Mouse (Mus musculus) neural tube, embryonic 14.5 days (tissue): ENCODE results near the gene BC049715. TPM values are rescaled to one million over a fixed set of nuclear protein-coding genes. Genes with fewer than 3 reads are reported as not detected.

Experiments
- ATAC-seq: fragments of 200-750 bp; cut with Nextera tagmentation; 2 replicates; pipeline ENCODE4 v1.8.0; 2017; ENCODE audit warnings: low read depth, mild to moderate bottlenecking, moderate TSS enrichment, moderate library complexity
- H3K27ac ChIP-seq: fragments of 300-500 bp; sonication (generic); 2 replicates; pipeline ENCODE4 v1.5.1; 2014; ENCODE audit warnings: low read depth, mild to moderate bottlenecking, control low read depth, low read length, moderate library complexity, mixed read lengths
- H3K27me3 ChIP-seq: fragments of 300-500 bp; sonication (generic); 2 replicates; pipeline ENCODE4 v1.6.1; 2014; ENCODE audit warnings: low read length; ENCODE audit not compliant: control insufficient read depth, insufficient read depth
- H3K36me3 ChIP-seq: fragments of 300-500 bp; sonication (generic); 2 replicates; pipeline ENCODE4 v1.6.1; 2014; ENCODE audit warnings: low read length, mixed read lengths; ENCODE audit not compliant: control insufficient read depth, insufficient read depth
- H3K4me1 ChIP-seq: fragments of 300-500 bp; sonication (generic); 2 replicates; pipeline ENCODE4 v1.6.1; 2014; ENCODE audit warnings: low read length; ENCODE audit not compliant: control insufficient read depth, insufficient read depth
- H3K4me2 ChIP-seq: fragments of 300-500 bp; sonication (generic); 2 replicates; pipeline ENCODE4 v1.6.1; 2014; ENCODE audit warnings: mild to moderate bottlenecking, low read depth, low read length, control low read depth
- H3K4me3 ChIP-seq: fragments of 300-500 bp; sonication (generic); 2 replicates; pipeline ENCODE4 v1.5.1; 2014; ENCODE audit warnings: low read depth, low read length, control low read depth, mixed read lengths
- H3K9ac ChIP-seq: fragments of 300-500 bp; sonication (generic); replicated peaks from 2 replicates; pipeline ENCODE4 v1.6.1; 2014; ENCODE audit warnings: low read depth, mild to moderate bottlenecking, control low read depth, low read length, mixed read lengths
- H3K9me3 ChIP-seq: fragments of 300-500 bp; sonication (generic); 2 replicates; pipeline ENCODE4 v1.6.1; 2016; ENCODE audit warnings: low read length; ENCODE audit not compliant: control insufficient read depth
- WGBS: fragments of 180-500 bp; shearing (Covaris S2); extraction: QIAGEN DNeasy Blood & Tissue Kit; methylation state at CpG from one replicate; pipeline ENCODE4 v1.1.7; 2014; 5-methylcytosine and 5-hydroxymethylcytosine counted together
- polyA plus RNA-seq: library from polyadenylated mRNA; unstranded; fragments of >200 nt; fragmentation: Nextera tagmentation; extraction: Ambion mirVana; gene quantifications from 2 replicates; pipeline ENCODE4 v1.2.1, GENCODE M21; 2014

BC049715 gene
- polyA plus RNA-seq, 1 experiment from 2014 or later = 1.8 TPM

DNA sequence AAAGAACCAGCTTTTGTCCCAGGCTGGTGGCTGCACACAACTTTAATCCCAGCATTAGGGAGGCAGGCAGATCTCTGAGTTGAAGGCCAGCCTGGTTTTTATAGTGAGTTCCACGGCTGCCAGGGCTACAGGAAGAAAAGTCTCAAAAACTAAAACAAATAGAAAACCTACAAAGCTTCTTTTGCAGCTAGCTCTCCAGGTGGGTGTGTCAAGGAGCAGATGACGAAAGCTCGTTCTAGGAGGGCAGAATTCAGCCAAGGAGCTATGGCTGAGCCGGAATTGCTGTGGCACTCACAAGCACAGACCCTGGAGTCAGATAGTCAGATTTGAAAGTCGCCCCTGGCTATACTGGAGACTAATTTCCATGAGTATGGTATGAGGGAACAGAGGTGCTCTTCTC, 20.6 kb upstream of the BC049715 start:
- H3K4me1 ChIP-seq = peaks cover 22% of the 10 kb centered on the region
- no peak overlapping the region for H3K27ac ChIP-seq
- ATAC-seq = no peak
- no peaks in the 10 kb centered on the region for H3K36me3 ChIP-seq
- H3K4me3 ChIP-seq = no peak overlapping the region
- H3K9ac ChIP-seq = no peak overlapping the region
- H3K9me3 ChIP-seq = no peaks in the 10 kb centered on the region
- no peaks in the 10 kb centered on the region for H3K27me3 ChIP-seq
- H3K4me2 ChIP-seq = no peak overlapping the region
- 72% methylated on average over 5 of the region's 5 CpGs for WGBS

- Histone ChIP-seq H3K4me2 (peak overlapping the region; percentile 94), H3K4me1 (peaks cover 22% of the 10 kb centered on the region), H3K9me3 (no peaks in the 10 kb centered on the region), H3K36me3 (no peaks in the 10 kb centered on the region), H3K27ac (no peak overlapping the region), H3K9ac (no peak overlapping the region), H3K27me3 (no peaks in the 10 kb centered on the region), H3K4me3 (peak overlapping the region; percentile 71; the same call in 1 of the 2 replicates)
- no peak for ATAC-seq
- 39% methylated on average over 18 of the region's 18 CpGs for WGBS
These were observed 19.9 kb upstream of the BC049715 start for GRCm38 (mm10) chr6:136807395-136808013.

GRCm38 (mm10) chr6:136808014-136808417, 19.4 kb upstream of the BC049715 start, which contains the start of gene H2afj:
H2afj (plus strand) TSS chr6:136808244.
- Histone ChIP-seq H3K4me1 (peaks cover 21% of the 10 kb centered on the region), H3K9ac (peak within 1 kb of the TSS; percentile 52), H3K27ac (no peak within 1 kb of the TSS), H3K4me2 (peak within 1 kb of the TSS; percentile 94), H3K9me3 (no peaks in the 10 kb centered on the region), H3K36me3 (no peaks in the 10 kb centered on the region), H3K4me3 (peak within 1 kb of the TSS; percentile 71), H3K27me3 (no peaks in the 10 kb centered on the region)
- under 1% methylated on average over 34 of the region's 34 CpGs for WGBS
- peak; percentile 90 for ATAC-seq

DNA sequence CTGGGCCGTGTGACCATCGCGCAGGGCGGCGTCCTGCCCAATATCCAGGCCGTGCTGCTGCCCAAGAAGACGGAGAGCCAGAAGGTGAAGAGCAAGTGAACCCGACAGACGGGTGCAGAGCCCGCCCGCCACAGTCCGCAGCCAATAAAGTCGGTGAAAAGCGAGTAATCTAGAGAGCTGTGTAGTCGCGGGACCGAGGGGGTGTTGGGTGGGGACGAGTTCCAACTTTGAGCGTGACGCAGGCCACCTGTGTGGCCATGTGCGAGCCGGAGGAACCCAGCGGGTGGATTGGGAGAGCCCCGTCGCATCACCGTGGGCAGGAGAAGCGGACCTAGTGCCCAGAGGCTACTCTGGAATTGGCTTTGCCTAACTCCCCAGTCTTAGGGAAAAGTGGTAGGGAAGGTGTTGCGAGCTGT, 18.8 kb upstream of the BC049715 start:
- Histone ChIP-seq H3K27ac (no peak overlapping the region), H3K9ac (peak overlapping the region; percentile 52), H3K9me3 (no peaks in the 10 kb centered on the region), H3K4me3 (peak overlapping the region; percentile 71), H3K4me2 (peak overlapping the region; percentile 94), H3K27me3 (no peaks in the 10 kb centered on the region), H3K4me1 (peaks cover 19% of the 10 kb centered on the region), H3K36me3 (peaks cover 4% of the 10 kb centered on the region; the same call in 1 of the 2 replicates)
- ATAC-seq = no peak; the same call in none of the 2 replicates
- WGBS = under 1% methylated on average over 28 of the region's 28 CpGs

GRCm38 (mm10) chr6:136809077-136809476, 18.3 kb upstream of the BC049715 start:
- Histone ChIP-seq H3K36me3 (peaks cover 4% of the 10 kb centered on the region; the same call in 1 of the 2 replicates), H3K9me3 (no peaks in the 10 kb centered on the region), H3K27ac (no peak overlapping the region), H3K4me2 (peak overlapping the region; percentile 94), H3K9ac (peak overlapping the region; percentile 52; the same call in 1 of the 2 replicates), H3K4me1 (peaks cover 19% of the 10 kb centered on the region), H3K4me3 (peak overlapping the region; percentile 71), H3K27me3 (no peaks in the 10 kb centered on the region)
- no peak for ATAC-seq
- WGBS = 42% methylated on average over 14 of the region's 14 CpGs

GRCm38 (mm10) chr6:136809673-136810072, 17.8 kb upstream of the BC049715 start:
- Histone ChIP-seq H3K36me3 (peaks cover 10% of the 10 kb centered on the region; the same call in 1 of the 2 replicates), H3K27ac (no peak overlapping the region), H3K4me3 (no peak overlapping the region), H3K9ac (no peak overlapping the region), H3K9me3 (no peaks in the 10 kb centered on the region), H3K27me3 (no peaks in the 10 kb centered on the region), H3K4me2 (peak overlapping the region; percentile 94; the same call in 1 of the 2 replicates), H3K4me1 (peaks cover 18% of the 10 kb centered on the region)
- WGBS = 79% methylated on average over 13 of the region's 13 CpGs
- no peak for ATAC-seq

GRCm38 (mm10) chr6:136811196-136811595, 16.2 kb upstream of the BC049715 start:
- no peaks in the 10 kb centered on the region for H3K9me3 ChIP-seq
- no peak overlapping the region for H3K4me2 ChIP-seq
- H3K27ac ChIP-seq = no peak overlapping the region
- no peak overlapping the region for H3K4me3 ChIP-seq
- H3K9ac ChIP-seq = no peak overlapping the region
- H3K36me3 ChIP-seq = peaks cover 21% of the 10 kb centered on the region
- WGBS = 90% methylated on average over 10 of the region's 10 CpGs
- no peaks in the 10 kb centered on the region for H3K27me3 ChIP-seq
- no peak for ATAC-seq
- peaks cover 16% of the 10 kb centered on the region for H3K4me1 ChIP-seq

GRCm38 (mm10) chr6:136813117-136813516, 14.3 kb upstream of the BC049715 start:
- Histone ChIP-seq H3K4me2 (no peak overlapping the region), H3K9ac (no peak overlapping the region), H3K36me3 (peaks cover 39% of the 10 kb centered on the region), H3K27me3 (no peaks in the 10 kb centered on the region), H3K9me3 (no peaks in the 10 kb centered on the region), H3K4me3 (no peak overlapping the region), H3K4me1 (peaks cover 12% of the 10 kb centered on the region), H3K27ac (no peak overlapping the region)
- ATAC-seq = no peak
- WGBS = 53% methylated on average over 4 of the region's 4 CpGs

- WGBS = 94% methylated on average over 7 of the region's 7 CpGs
These were observed 12.0 kb upstream of the BC049715 start for GRCm38 (mm10) chr6:136815381-136815780.

More at GRCm38 (mm10) chr6:136815381-136815780, 12.0 kb upstream of the BC049715 start:
- Histone ChIP-seq H3K9me3 (no peaks in the 10 kb centered on the region), H3K9ac (no peak overlapping the region), H3K4me3 (no peak overlapping the region), H3K27me3 (no peaks in the 10 kb centered on the region), H3K36me3 (peaks cover 56% of the 10 kb centered on the region), H3K27ac (no peak overlapping the region), H3K4me1 (no peaks in the 10 kb centered on the region), H3K4me2 (no peak overlapping the region)
- no peak for ATAC-seq
